Mouse (Mus musculus): ENCODE results near the gene Podnl1. TPM values are rescaled to one million over a fixed set of nuclear protein-coding genes. Genes with fewer than 3 reads are reported as not detected.

The Podnl1 gene
- total RNA-seq, 2 experiments from 2014 or later, result not detected

- Histone ChIP-seq H3K4me3 (no peak overlapping the region), H3K27ac (no peak overlapping the region)
- no peak for TF ChIP-seq CTCF (conservative IDR thresholded peaks at IDR 0.05)
- no peak for DNase-seq (ENCODE audit: low spot score in 2 of 2)
Measured at GRCm38 (mm10) chr8:84137848-84138247, 12.1 kb downstream of the Podnl1 start.

DNA sequence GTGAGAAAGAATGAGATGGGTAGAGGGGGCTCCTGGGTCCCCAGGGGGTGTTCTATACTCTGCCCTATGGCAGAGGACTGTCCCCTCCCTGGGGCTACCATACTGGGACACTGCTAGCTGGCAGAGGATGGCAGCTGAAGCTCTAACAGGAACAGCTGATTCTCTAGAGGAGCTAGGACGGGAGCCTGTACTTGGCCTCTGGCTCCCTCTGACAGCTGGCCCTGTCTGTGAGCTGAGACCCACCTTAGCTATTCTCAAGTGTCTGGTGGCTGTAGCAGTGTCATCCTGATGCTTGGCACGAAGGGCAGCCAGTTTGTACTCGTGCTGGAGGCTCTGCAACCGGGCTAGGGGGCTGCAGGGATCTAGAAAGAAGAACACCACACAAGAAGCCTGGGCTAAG lies 15.0 kb downstream of the Podnl1 start:
- H3K4me3 ChIP-seq, result no peak overlapping the region

DNA sequence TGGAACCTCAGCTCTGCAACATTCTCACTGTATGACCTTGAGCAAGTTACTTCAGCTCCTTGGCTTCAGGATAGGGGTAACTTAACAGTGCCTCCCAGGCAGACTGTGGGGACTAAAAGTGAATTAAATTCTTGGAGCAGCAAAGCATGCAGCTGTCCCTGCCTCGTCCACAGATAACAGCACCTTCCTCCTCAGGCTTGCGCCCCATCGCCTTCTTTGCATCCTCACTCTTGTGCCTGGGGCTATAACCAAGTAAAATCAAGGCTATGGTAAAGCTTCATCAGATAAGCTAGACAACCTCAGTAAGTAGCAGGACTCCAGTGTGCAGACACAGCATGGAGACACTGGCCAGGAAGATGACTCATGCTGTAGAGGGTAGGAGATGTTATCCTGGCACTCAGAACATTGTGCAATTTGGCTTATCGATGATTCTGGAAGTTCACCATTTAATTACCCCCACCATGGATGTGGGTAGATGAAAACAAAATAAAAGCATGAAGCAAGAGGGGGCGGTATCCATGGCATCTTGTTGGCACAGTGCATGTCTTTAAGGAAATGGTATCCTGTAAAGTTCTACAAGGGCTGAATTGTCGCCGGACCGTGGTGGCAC lies 19.0 kb downstream of the Podnl1 start:
- TF ChIP-seq CTCF (conservative IDR thresholded peaks at IDR 0.05), result no peak
- H3K4me3 ChIP-seq, result no peak overlapping the region
- H3K27ac ChIP-seq, result no peak overlapping the region
- DNase-seq (ENCODE audit: low spot score in 2 of 2), result peak in 1 of 2 experiments; percentile 32

More for the DNA sequence above, 15.0 kb downstream of the Podnl1 start:
- no peak overlapping the region for H3K27ac ChIP-seq
- no peak for DNase-seq (ENCODE audit: low spot score in 2 of 2)
- no peak for TF ChIP-seq CTCF (conservative IDR thresholded peaks at IDR 0.05)

- peak; percentile 8; the same call in 1 of the 2 replicates for TF ChIP-seq CTCF (conservative IDR thresholded peaks at IDR 0.05)
- Histone ChIP-seq H3K27ac (peak overlapping the region; percentile 91), H3K4me3 (peak overlapping the region; percentile 61)
- DNase-seq (ENCODE audit: low spot score in 2 of 2), result no peak
Measured at GRCm38 (mm10) chr8:84147324-84147766, 21.6 kb downstream of the Podnl1 start.

- Histone ChIP-seq H3K4me3 (peak within 1 kb of the TSS; percentile 61), H3K27ac (peak within 1 kb of the TSS; percentile 91)
- no peak for TF ChIP-seq CTCF (conservative IDR thresholded peaks at IDR 0.05)
- DNase-seq (ENCODE audit: low spot score in 2 of 2), result peak; percentile 93 to 97
Measured at GRCm38 (mm10) chr8:84147769-84148530, 22.2 kb downstream of the Podnl1 start, which contains the start of the genes Cc2d1a and 4930432K21Rik. Gene Cc2d1a (minus strand): TSS chr8:84147936. Gene 4930432K21Rik (plus strand): TSS chr8:84148025.

DNA sequence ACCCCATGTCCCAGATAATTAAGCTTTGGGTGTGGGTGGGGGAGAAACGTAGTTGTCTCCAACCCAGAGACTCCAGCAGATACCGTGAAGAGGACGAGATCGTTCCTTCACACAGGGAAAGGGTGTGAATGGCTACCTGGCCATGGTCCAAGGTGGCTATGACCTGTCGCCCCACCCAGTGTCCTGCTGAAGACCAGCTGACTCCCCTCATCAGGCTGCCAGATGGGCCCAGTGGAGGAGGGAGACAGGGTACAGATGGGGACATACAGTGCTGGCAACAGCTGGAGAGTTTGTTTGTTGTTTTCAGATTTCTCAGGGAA lies 22.7 kb downstream of the Podnl1 start:
- TF ChIP-seq CTCF (conservative IDR thresholded peaks at IDR 0.05), result no peak
- Histone ChIP-seq H3K27ac (no peak overlapping the region), H3K4me3 (peak overlapping the region; percentile 61; the same call in 1 of the 2 replicates)
- no peak for DNase-seq (ENCODE audit: low spot score in 2 of 2)

DNA sequence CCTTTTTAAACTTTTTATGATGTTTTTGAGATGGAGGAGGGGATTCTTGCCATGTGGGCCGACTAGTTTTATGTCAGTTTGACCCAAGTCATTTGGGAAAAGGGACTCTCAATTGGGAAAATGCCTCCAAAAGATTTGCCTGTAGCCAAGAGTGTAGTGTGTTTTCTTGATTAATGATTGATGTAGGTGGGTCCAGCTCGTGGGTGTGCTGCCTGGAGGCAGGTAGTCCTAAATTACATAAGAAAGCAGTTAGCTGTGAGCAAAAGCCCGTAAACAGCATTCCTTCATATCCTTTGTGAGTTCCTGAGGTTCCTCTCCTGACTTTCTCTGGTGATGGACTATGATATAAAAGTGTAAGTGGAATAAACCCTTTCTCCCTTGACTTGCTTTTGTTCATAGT lies 23.4 kb downstream of the Podnl1 start:
- no peak for TF ChIP-seq CTCF (conservative IDR thresholded peaks at IDR 0.05)
- no peak for DNase-seq (ENCODE audit: low spot score in 2 of 2)
- no peak overlapping the region for H3K4me3 ChIP-seq

GRCm38 (mm10) chr8:84157620-84158019 lies 31.8 kb downstream of the Podnl1 start:
- DNase-seq (ENCODE audit: low spot score in 2 of 2), result no peak
- Histone ChIP-seq H3K27ac (no peak overlapping the region), H3K4me3 (no peak overlapping the region)

More for the DNA sequence above, 23.4 kb downstream of the Podnl1 start:
- no peak overlapping the region for H3K27ac ChIP-seq

DNA sequence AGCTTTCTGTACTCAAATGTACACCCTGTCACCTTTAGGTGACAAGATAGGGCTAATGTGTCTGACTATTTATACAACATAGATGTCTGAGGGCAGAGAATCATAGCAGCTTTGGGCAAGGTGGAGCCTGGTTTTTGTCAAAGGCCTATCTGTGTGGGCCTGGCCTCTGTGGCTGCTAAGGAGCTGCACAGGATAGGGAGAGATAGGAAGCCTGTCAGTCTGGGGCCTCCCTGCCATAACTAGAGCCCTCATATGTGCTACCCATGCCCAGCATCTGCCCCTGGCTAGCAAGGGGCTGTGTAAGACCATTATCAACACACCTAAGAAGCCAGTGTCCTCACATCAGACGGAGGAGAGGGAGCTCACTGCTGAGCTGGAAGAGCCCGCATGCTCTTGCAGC lies 41.9 kb downstream of the Podnl1 start:
- Histone ChIP-seq H3K27ac (no peak overlapping the region), H3K4me3 (no peak overlapping the region)
- no peak for DNase-seq (ENCODE audit: low spot score in 2 of 2)
- no peak for TF ChIP-seq CTCF (conservative IDR thresholded peaks at IDR 0.05)

More at GRCm38 (mm10) chr8:84157620-84158019, 31.8 kb downstream of the Podnl1 start:
- no peak for TF ChIP-seq CTCF (conservative IDR thresholded peaks at IDR 0.05)

DNA sequence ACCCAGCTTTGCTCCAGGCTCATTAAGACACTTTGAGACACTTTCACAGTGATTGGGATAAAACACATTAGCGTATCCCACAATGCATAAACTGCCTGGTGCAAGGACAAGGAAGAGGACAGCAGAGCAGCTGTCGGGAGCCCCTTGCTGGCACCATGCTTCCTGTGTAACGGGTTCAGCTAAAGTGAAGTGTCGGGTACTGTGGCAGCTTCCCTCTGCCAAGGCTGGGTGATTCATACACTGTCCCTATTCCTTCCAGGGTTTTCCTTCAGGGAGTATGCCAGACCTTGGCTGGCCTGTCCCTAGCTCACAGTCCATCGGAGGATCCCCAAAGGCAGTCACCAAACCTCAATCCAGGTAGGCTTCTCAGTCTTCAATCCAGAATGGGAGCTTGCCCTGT lies 44.3 kb downstream of the Podnl1 start:
- DNase-seq (ENCODE audit: low spot score in 2 of 2), result no peak
- Histone ChIP-seq H3K27ac (no peak overlapping the region), H3K4me3 (no peak overlapping the region)
- TF ChIP-seq CTCF (conservative IDR thresholded peaks at IDR 0.05), result no peak

DNA sequence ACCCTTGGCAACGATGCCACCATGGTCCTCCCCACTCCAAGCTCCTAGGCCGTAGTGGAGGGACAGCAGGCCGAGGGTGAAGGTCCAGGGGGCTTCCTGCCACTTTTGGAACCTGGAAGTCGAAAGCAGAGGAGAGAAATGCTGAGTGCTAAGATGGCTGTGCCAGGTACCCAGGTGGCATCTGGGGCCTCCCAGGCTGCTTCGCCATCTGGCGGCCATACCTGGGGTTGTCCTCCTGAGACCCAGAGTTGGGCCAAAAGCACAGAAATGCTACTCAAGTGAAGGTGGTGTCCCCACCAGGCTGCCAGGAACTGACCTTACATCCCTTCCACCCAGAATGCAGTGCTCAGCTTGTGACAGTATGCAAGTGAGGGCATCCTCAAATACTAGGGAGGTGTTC lies 48.1 kb downstream of the Podnl1 start:
- Histone ChIP-seq H3K27ac (no peak overlapping the region), H3K4me3 (no peak overlapping the region)
- no peak for DNase-seq (ENCODE audit: low spot score in 2 of 2)
- peak; percentile 54 for TF ChIP-seq CTCF (conservative IDR thresholded peaks at IDR 0.05)

DNA sequence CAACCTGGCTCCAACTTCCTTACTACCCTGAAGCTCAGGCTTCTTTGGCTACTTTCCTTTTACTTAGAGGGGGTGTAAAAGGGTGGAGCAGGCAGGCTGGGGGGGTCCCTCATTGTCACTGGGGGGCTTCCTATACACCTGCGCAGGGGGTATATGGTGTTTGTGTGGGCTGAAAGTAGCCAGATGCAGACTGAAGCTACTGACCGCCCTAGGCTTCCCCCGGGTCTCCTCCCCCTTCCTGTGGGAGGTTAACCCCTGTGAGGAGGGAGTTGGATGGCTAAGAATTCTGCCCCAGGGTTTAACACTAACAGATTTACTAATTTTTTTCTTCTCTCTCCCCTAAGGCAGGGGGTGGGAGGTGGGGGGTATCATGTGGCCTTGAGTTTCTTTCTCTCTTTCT lies 50.8 kb downstream of the Podnl1 start:
- DNase-seq (ENCODE audit: low spot score in 2 of 2), result no peak
- no peak for TF ChIP-seq CTCF (conservative IDR thresholded peaks at IDR 0.05)
- no peak overlapping the region for H3K27ac ChIP-seq
- H3K4me3 ChIP-seq, result no peak overlapping the region

DNA sequence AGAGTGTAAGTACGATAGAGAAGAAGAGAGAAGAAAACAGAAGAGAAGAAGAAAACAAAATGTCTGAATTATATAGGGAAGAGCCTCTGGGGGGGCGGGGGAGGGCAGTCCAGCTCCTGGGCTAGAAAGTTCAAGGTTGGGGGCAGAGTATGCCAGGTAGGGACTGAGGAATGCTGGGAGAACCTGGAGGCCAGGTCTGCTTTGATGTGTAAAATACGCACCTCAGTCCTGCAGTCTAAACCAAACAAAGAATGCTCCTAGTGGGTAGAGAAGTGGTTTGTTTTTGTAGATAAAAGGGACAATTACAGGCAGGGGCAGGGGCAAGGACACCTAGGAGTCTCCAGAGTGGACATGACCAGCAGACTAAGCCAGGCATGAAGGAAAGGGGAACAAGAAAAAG lies 51.6 kb downstream of the Podnl1 start:
- Histone ChIP-seq H3K27ac (no peak overlapping the region), H3K4me3 (no peak overlapping the region)
- no peak for DNase-seq (ENCODE audit: low spot score in 2 of 2)
- TF ChIP-seq CTCF (conservative IDR thresholded peaks at IDR 0.05), result no peak

DNA sequence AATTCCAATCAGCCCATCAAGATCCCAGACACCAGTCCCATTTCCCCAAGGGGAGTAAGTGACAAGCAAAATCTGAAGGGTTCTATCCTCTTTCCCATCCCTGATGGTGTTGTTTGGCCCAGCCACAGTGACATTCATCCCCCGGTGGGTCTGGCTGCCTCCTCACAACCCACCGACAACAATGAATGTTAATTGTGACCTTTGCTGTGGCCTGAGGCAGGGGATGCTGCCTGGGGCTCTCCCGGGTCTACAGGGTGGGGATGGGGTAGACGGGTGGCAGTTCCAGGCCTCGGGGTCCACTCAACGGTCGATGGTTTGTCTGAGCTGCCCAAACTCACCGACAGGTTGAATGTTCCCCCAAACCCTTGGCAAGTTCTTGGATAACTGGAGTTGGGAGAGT lies 52.8 kb downstream of the Podnl1 start:
- Histone ChIP-seq H3K27ac (no peak overlapping the region), H3K4me3 (no peak overlapping the region)
- DNase-seq (ENCODE audit: low spot score in 2 of 2), result no peak
- no peak for TF ChIP-seq CTCF (conservative IDR thresholded peaks at IDR 0.05)
